Mouse (Mus musculus): Measurements from ENCODE around the gene Smarcd1. TPM values are rescaled to one million over a fixed set of nuclear protein-coding genes. Genes with fewer than 3 reads are reported as not detected.

Smarcd1 gene
- polyA plus RNA-seq, 1 experiment from 2014 or later, result 145 TPM

Other genes with a start within 250 kb of the Smarcd1 start
- 12.2 and 15.6 TPM in 2 replicates for gene Nckap5l, start 244.4 kb upstream of the Smarcd1 start, polyA plus RNA-seq (2015; fragmentation: Nextera tagmentation; extraction: Ambion mirVana)
- gene Bcdin3d, start 227.4 kb upstream of the Smarcd1 start, polyA plus RNA-seq (2015; fragmentation: Nextera tagmentation; extraction: Ambion mirVana), result 26.5 and 26.9 TPM in 2 replicates
- 9.5 and 12.1 TPM in 2 replicates for gene Faim2, start 174.0 kb upstream of the Smarcd1 start, polyA plus RNA-seq (2015; fragmentation: Nextera tagmentation; extraction: Ambion mirVana)
- gene Aqp2, start 123.1 kb upstream of the Smarcd1 start, polyA plus RNA-seq (2015; fragmentation: Nextera tagmentation; extraction: Ambion mirVana), result not detected in 2 replicates
- gene Aqp5, start 111.3 kb upstream of the Smarcd1 start, polyA plus RNA-seq (2015; fragmentation: Nextera tagmentation; extraction: Ambion mirVana), result 0.79 and 1.1 TPM in 2 replicates
- 0.71 and 0.99 TPM in 2 replicates for gene Aqp6, start 100.7 kb upstream of the Smarcd1 start, polyA plus RNA-seq (2015; fragmentation: Nextera tagmentation; extraction: Ambion mirVana)
- gene Racgap1, start 50.5 kb upstream of the Smarcd1 start, polyA plus RNA-seq (2015; fragmentation: Nextera tagmentation; extraction: Ambion mirVana), result 118 and 125 TPM in 2 replicates
- 48.0 and 54.5 TPM in 2 replicates for gene Asic1, start 31.8 kb upstream of the Smarcd1 start, polyA plus RNA-seq (2015; fragmentation: Nextera tagmentation; extraction: Ambion mirVana)
- gene Gm17349, start 3.4 kb downstream of the Smarcd1 start, polyA plus RNA-seq (2015; fragmentation: Nextera tagmentation; extraction: Ambion mirVana), result not detected in 2 replicates
- 1.3 and 1.6 TPM in 2 replicates for gene Gpd1, start 15.4 kb downstream of the Smarcd1 start, polyA plus RNA-seq (2015; fragmentation: Nextera tagmentation; extraction: Ambion mirVana)
- 167 and 177 TPM in 2 replicates for gene Cox14, start 23.5 kb downstream of the Smarcd1 start, polyA plus RNA-seq (2015; fragmentation: Nextera tagmentation; extraction: Ambion mirVana)
- gene Cers5, start 70.8 kb downstream of the Smarcd1 start, polyA plus RNA-seq (2015; fragmentation: Nextera tagmentation; extraction: Ambion mirVana), result 58.4 and 61.1 TPM in 2 replicates
- gene Lima1, start 173.3 kb downstream of the Smarcd1 start, polyA plus RNA-seq (2015; fragmentation: Nextera tagmentation; extraction: Ambion mirVana), result 17.1 and 17.2 TPM in 2 replicates

All from midbrain, embryonic 13.5 days (tissue).